11 mouse cellular contexts compared by ENCODE assay signal in genomic region chr17:25561223-25562028, GRCm38 (mm10). TPM values are rescaled to one million over a fixed set of nuclear protein-coding genes. Genes with fewer than 3 reads are reported as not detected.
DNase-seq lines count a peak whose midpoint lies in the region; ATAC-seq lines count a peak whose summit lies in the region.
"Had no signal": no experiment of that assay in that cellular context is flagged by ENCODE, and none has a peak within 500 bp of the region (broad histone marks: within the 10 kb centered on the region; RNA-seq: fewer than 3 reads in every experiment).

No protein-coding gene starts in this region.

- peaks cover 36% of the 10 kb centered on the region for H3K4me1 ChIP-seq in heart, embryonic 15.5 days (replicated peaks)
- H3K4me1 ChIP-seq in heart, embryonic 11.5 days (ENCODE audit: control insufficient read depth, insufficient read depth, low read length) = peaks cover 18% of the 10 kb centered on the region

- H3K27ac ChIP-seq in heart, embryonic 15.5 days = 0 out of 2 replicates have a peak overlapping the region, but pooled peaks have one; percentile 10
- no peak overlapping the region for H3K27ac ChIP-seq in heart, embryonic 11.5 days (ENCODE audit: low read depth, low read length)

- no peak overlapping the region for H3K4me2 ChIP-seq in heart, embryonic 15.5 days
- H3K4me2 ChIP-seq in heart, embryonic 11.5 days = no peak overlapping the region

- no peaks in the 10 kb centered on the region for H3K9me3 ChIP-seq in heart, embryonic 15.5 days (replicated peaks)
- H3K9me3 ChIP-seq in heart, embryonic 11.5 days (replicated peaks; ENCODE audit: control insufficient read depth, low read length) = no peaks in the 10 kb centered on the region

- no peak for ATAC-seq in heart, embryonic 15.5 days (replicated peaks; ENCODE audit: insufficient number of reproducible peaks, insufficient read depth, low FRiP score, low read depth)
- no peak for ATAC-seq in heart, embryonic 11.5 days (replicated peaks; ENCODE audit: insufficient number of reproducible peaks, low FRiP score, low TSS enrichment)
- no peak for ATAC-seq in megakaryocyte-erythroid progenitor cell, adult 5-6 weeks (replicated peaks; ENCODE audit: low FRiP score, low TSS enrichment, poor library complexity, severe bottlenecking)

- WGBS in heart, embryonic 15.5 days = 73% methylated on average over 16 of the region's 16 CpGs
- WGBS in heart, embryonic 11.5 days (ENCODE audit: insufficient replicate concordance) = 70% methylated on average over 16 of the region's 16 CpGs

- peaks cover 9% of the 10 kb centered on the region for H3K27me3 ChIP-seq in heart, embryonic 15.5 days
- peaks cover 6% of the 10 kb centered on the region for H3K27me3 ChIP-seq in heart, embryonic 11.5 days (ENCODE audit: control insufficient read depth, insufficient read depth, low read length)

- H3K9ac ChIP-seq in heart, embryonic 15.5 days = no peak overlapping the region
- no peak overlapping the region; the same call in 1 of the 2 replicates for H3K9ac ChIP-seq in heart, embryonic 11.5 days (ENCODE audit: low read depth, low read length)

- peak; percentile 35 to 66 for DNase-seq in frontal cortex, postnatal 36 days (ENCODE audit: low spot score in 2 of 2)
- peak; percentile 63 for DNase-seq in mesoderm, embryonic 11.5 days (ENCODE audit: low read depth, low spot score)
- DNase-seq in right cerebral cortex, postnatal 36 days (ENCODE audit: low spot score in 2 of 2) = peak; percentile 66 to 69
- no peak for DNase-seq in gastrocnemius, adult 8-10 months (ENCODE audit: low spot score in 2 of 2)
- no peak for DNase-seq in urinary bladder, adult 18-20 months (ENCODE audit: low spot score in 2 of 2)
- DNase-seq: adrenal gland, postnatal 10 days; kidney, postnatal 10 days had no signal

- no peaks in the 10 kb centered on the region for H3K36me3 ChIP-seq in heart, embryonic 15.5 days
- H3K36me3 ChIP-seq in heart, embryonic 11.5 days (ENCODE audit: control insufficient read depth, insufficient read depth, low read length) = no peaks in the 10 kb centered on the region

- no peak overlapping the region for H3K4me3 ChIP-seq in heart, embryonic 15.5 days
- no peak overlapping the region for H3K4me3 ChIP-seq in heart, embryonic 11.5 days (ENCODE audit: low read depth, low read length)

RNA-seq across cellular contexts. Expression of gene Sox8, which starts 9.1 kb away (rescaled TPM):
- 0.73 and 1.5 TPM in 2 replicates for polyA plus RNA-seq in heart, embryonic 15.5 days (2015; fragmentation: Nextera tagmentation; extraction: Ambion mirVana)
- polyA plus RNA-seq in heart, embryonic 11.5 days (2014; fragmentation: Nextera tagmentation; extraction: Ambion mirVana) = 2.0 and 2.9 TPM in 2 replicates
- total RNA-seq in megakaryocyte-erythroid progenitor cell, adult 5-6 weeks (2014; fragmentation: Nextera tagmentation) = not detected in 2 replicates
- not detected in 2 replicates for total RNA-seq in megakaryocyte-erythroid progenitor cell, adult 5-6 weeks (2017)
- under 1 TPM; 0.19 to 0.76 (median 0.70) TPM for total RNA-seq in gastrocnemius, adult 8-10 months (2022)
- total RNA-seq: CH12.LX had no signal

RNA-seq across cellular contexts. Expression of gene Lmf1, which starts 17.5 kb away (rescaled TPM):
- polyA plus RNA-seq in heart, embryonic 15.5 days (2015; fragmentation: Nextera tagmentation; extraction: Ambion mirVana) = 33.0 and 34.7 TPM in 2 replicates
- polyA plus RNA-seq in heart, embryonic 11.5 days (2014; fragmentation: Nextera tagmentation; extraction: Ambion mirVana) = 32.8 and 34.9 TPM in 2 replicates
- 17.6 and 24.2 TPM in 2 replicates for total RNA-seq in megakaryocyte-erythroid progenitor cell, adult 5-6 weeks (2014; fragmentation: Nextera tagmentation)
- total RNA-seq in megakaryocyte-erythroid progenitor cell, adult 5-6 weeks (2017) = 3.2 and 4.8 TPM in 2 replicates
- 10 to 100 TPM; 10.4 to 14.1 (median 10.8) TPM for total RNA-seq in gastrocnemius, adult 8-10 months (2022)

Comparison
In these comparisons a context has a peak if more than half of its experiments do, and no peak if none do; other contexts are left out.
1. DNase-seq: peak in frontal cortex, postnatal 36 days (2 of 2), mesoderm, embryonic 11.5 days (single experiment) and right cerebral cortex, postnatal 36 days (2 of 2); none in gastrocnemius, adult 8-10 months (0 of 2) and urinary bladder, adult 18-20 months (0 of 2).